Mouse (Mus musculus): ENCODE data around the gene Gdf3.

- TF ChIP-seq CTCF (IDR thresholded peaks at IDR 0.05; ENCODE audit: low read depth) = no peak
- TF ChIP-seq EP300 (optimal IDR thresholded peaks at IDR 0.05) = no peak
Measured at GRCm38 (mm10) chr6:122659567-122659966, 49.7 kb upstream of the Gdf3 start.
